Comparison of ENCODE assay signal across 8 mouse cellular contexts in genomic region chr2:120976990-120977925, GRCm38 (mm10). TPM values are rescaled to one million over a fixed set of nuclear protein-coding genes. Genes with fewer than 3 reads are reported as not detected.
DNase-seq lines count a peak whose midpoint lies in the region; ATAC-seq and TF ChIP-seq lines count a peak whose summit lies in the region.

TSS of gene Tmem62 (plus strand) at chr2:120977017.

- POLR2A ChIA-PET in Patski (lab: Charles Lee), result no interaction called here

- no peaks in the 10 kb centered on the region for H3K9me3 ChIP-seq in hindbrain, embryonic 10.5 days

- CTCF ChIA-PET in Patski (lab: Charles Lee), result no interaction called here

- in situ Hi-C loops in Patski (cut with MboI; ENCODE audit: low pct_unique_long_range_greater_than_20kb), result no loop called here

- no peaks in the 10 kb centered on the region for H3K27me3 ChIP-seq in Patski
- H3K27me3 ChIP-seq in hindbrain, embryonic 10.5 days (ENCODE audit: insufficient read depth, poor library complexity, severe bottlenecking), result no peaks in the 10 kb centered on the region

- H3K4me1 ChIP-seq in hindbrain, embryonic 10.5 days (replicated peaks), result peaks cover 20% of the 10 kb centered on the region

- no peaks in the 10 kb centered on the region for H3K36me3 ChIP-seq in hindbrain, embryonic 10.5 days

- ATAC-seq in Patski, result peak; percentile 75

- peak within 1 kb of the TSS; percentile 91 for H3K27ac ChIP-seq in hindbrain, embryonic 10.5 days

- peak within 1 kb of the TSS; percentile 88 for H3K4me3 ChIP-seq in hindbrain, embryonic 10.5 days

- TF ChIP-seq CTCF in Patski (IDR thresholded peaks at IDR 0.05), result peak; percentile 65

- DNase-seq in Patski (ENCODE audit: low read depth, low spot score), result no peak
- DNase-seq in cerebellum, postnatal 10 days, result peak; percentile 78 to 79
- peak; percentile 18 to 56 for DNase-seq in frontal cortex, postnatal 10 days (ENCODE audit: low spot score in 2 of 2)
- peak; percentile 61 for DNase-seq in hindbrain, embryonic 10.5 days (ENCODE audit: low spot score)
- peak; percentile 43 for DNase-seq in layer of hippocampus, adult 9-11 months
- peak; percentile 72 for DNase-seq in lung, postnatal 10 days
- peak; percentile 54 for DNase-seq in ovary, postnatal 14 days (ENCODE audit: low spot score)
- peak; percentile 86 for DNase-seq in thymus, postnatal 14 days

- WGBS in hindbrain, embryonic 10.5 days, result 1% methylated on average over 71 of the region's 71 CpGs

RNA-seq across cellular contexts. Expression of gene Tmem62, which starts in this region (rescaled TPM):
- 19.5 TPM for polyA plus RNA-seq in Patski (2021)
- 4.1 TPM in 2 replicates for polyA plus RNA-seq in hindbrain, embryonic 10.5 days (2016; fragmentation: Nextera tagmentation; extraction: Ambion mirVana)
